ENCODE assay signal across 27 mouse cellular contexts in the genomic region with DNA sequence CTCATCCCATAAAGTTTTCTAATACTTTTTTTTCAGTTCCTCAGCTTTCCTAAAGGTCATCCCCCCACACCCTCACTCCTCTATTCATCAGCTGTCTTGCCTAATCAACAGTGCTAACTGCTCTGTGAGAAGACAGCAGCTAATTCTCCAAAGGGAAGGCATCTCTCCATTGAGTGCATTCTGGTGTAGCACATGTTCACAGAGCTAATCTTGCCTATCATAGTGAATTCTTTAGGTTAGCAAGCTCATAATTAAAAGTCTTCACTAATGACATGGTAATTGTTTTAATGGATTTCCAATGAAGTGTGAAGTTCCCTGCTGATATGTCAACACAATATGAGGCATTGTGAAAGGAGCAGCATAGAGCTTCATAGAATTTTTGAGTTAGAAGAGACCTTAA.
A peak's percentile ranks its signal among the peaks of the same experiment; 100 is the strongest.
DNase-seq lines count a peak whose midpoint lies in the region; ATAC-seq lines count a peak whose summit lies in the region.
"Had no signal": no experiment of that assay in that cellular context is flagged by ENCODE, and none has a peak within 500 bp of the region (broad histone marks: within the 10 kb centered on the region; RNA-seq: fewer than 3 reads in every experiment).

No protein-coding gene starts in this region.

- H3K27ac ChIP-seq in forebrain, embryonic 14.5 days (ENCODE audit: low read depth, low read length): no peak overlapping the region
- H3K27ac ChIP-seq in forebrain, embryonic 16.5 days (ENCODE audit: low read length): no peak overlapping the region
- H3K27ac ChIP-seq: embryonic facial prominence, embryonic 15.5 days; limb, embryonic 12.5 days; liver, embryonic 15.5 days; midbrain, embryonic 15.5 days had no signal

- H3K36me3 ChIP-seq in forebrain, embryonic 14.5 days (ENCODE audit: control insufficient read depth, insufficient read depth, low read length): no peaks in the 10 kb centered on the region
- H3K36me3 ChIP-seq in forebrain, embryonic 16.5 days (ENCODE audit: control insufficient read depth, insufficient read depth): no peaks in the 10 kb centered on the region
- H3K36me3 ChIP-seq: embryonic facial prominence, embryonic 15.5 days; G1E; limb, embryonic 12.5 days; liver, embryonic 15.5 days; midbrain, embryonic 15.5 days had no signal

- no peaks in the 10 kb centered on the region for H3K27me3 ChIP-seq in forebrain, embryonic 14.5 days (replicated peaks; ENCODE audit: control insufficient read depth, insufficient read depth, low read length)
- H3K27me3 ChIP-seq in forebrain, embryonic 16.5 days (replicated peaks; ENCODE audit: control insufficient read depth, insufficient read depth, low read length): no peaks in the 10 kb centered on the region
- H3K27me3 ChIP-seq: embryonic facial prominence, embryonic 15.5 days; limb, embryonic 12.5 days; liver, embryonic 15.5 days; midbrain, embryonic 15.5 days had no signal

- no peak overlapping the region for H3K4me2 ChIP-seq in forebrain, embryonic 14.5 days (ENCODE audit: low read length)
- no peak overlapping the region for H3K4me2 ChIP-seq in forebrain, embryonic 16.5 days (ENCODE audit: low read length)
- H3K4me2 ChIP-seq: embryonic facial prominence, embryonic 15.5 days; heart, embryonic 11.5 days; limb, embryonic 12.5 days; liver, embryonic 15.5 days; lung, embryonic 14.5 days; midbrain, embryonic 15.5 days had no signal

- peak; percentile 1 for DNase-seq in embryo, embryonic 10.5 days (ENCODE audit: low spot score)
- no peak for DNase-seq in embryo, embryonic 11 days
- peak; percentile 57 for DNase-seq in forebrain, embryonic 14.5 days (ENCODE audit: low spot score)
- DNase-seq in Muller cell, postnatal 12 days (ENCODE audit: inconsistent ontology term): peak; percentile 90
- peak; percentile 94 for DNase-seq in retina, embryonic 14.5 days (ENCODE audit: low spot score)
- no peak for DNase-seq in yolk sac, embryonic 10.5 days (ENCODE audit: low spot score)
- DNase-seq: adrenal gland, postnatal 10 days; cerebellum, adult 11-12 months; cerebellum, adult 9-11 months; gastrocnemius, postnatal 36 days; heart, adult 18-20 months; heart, postnatal 36 days; kidney, adult 9 months; kidney, postnatal 10 days; lung, embryonic 14.5 days; lung, postnatal 14 days; thymus, adult 2 months; thymus, postnatal 36 days had no signal

- no peak overlapping the region for H3K4me3 ChIP-seq in forebrain, embryonic 14.5 days (ENCODE audit: low read depth, low read length)
- no peak overlapping the region for H3K4me3 ChIP-seq in forebrain, embryonic 16.5 days (replicated peaks; ENCODE audit: low read length)
- H3K4me3 ChIP-seq: embryonic facial prominence, embryonic 15.5 days; limb, embryonic 12.5 days; liver, embryonic 15.5 days; midbrain, embryonic 15.5 days had no signal

- no peaks in the 10 kb centered on the region for H3K9me3 ChIP-seq in forebrain, embryonic 14.5 days (replicated peaks; ENCODE audit: control insufficient read depth, low read length)
- H3K9me3 ChIP-seq in forebrain, embryonic 16.5 days (ENCODE audit: control insufficient read depth, low read length): no peaks in the 10 kb centered on the region
- H3K9me3 ChIP-seq: embryonic facial prominence, embryonic 15.5 days; G1E; limb, embryonic 12.5 days; liver, embryonic 15.5 days; midbrain, embryonic 15.5 days had no signal

- ATAC-seq in forebrain, embryonic 14.5 days: no peak; the same call in 1 of the 2 replicates
- no peak for ATAC-seq in forebrain, embryonic 16.5 days
- ATAC-seq: intestine, embryonic 16.5 days; midbrain, embryonic 15.5 days; Patski had no signal

- no peak overlapping the region for H3K9ac ChIP-seq in forebrain, embryonic 14.5 days (ENCODE audit: low read length)
- H3K9ac ChIP-seq in forebrain, embryonic 16.5 days (replicated peaks; ENCODE audit: low read depth, low read length): no peak overlapping the region
- H3K9ac ChIP-seq: embryonic facial prominence, embryonic 15.5 days; limb, embryonic 12.5 days; liver, embryonic 15.5 days; lung, embryonic 14.5 days; midbrain, embryonic 15.5 days had no signal

- H3K4me1 ChIP-seq in forebrain, embryonic 14.5 days (ENCODE audit: control insufficient read depth, insufficient read depth, low read length): no peaks in the 10 kb centered on the region
- no peaks in the 10 kb centered on the region for H3K4me1 ChIP-seq in forebrain, embryonic 16.5 days (replicated peaks; ENCODE audit: control insufficient read depth, insufficient read depth, low read length)
- H3K4me1 ChIP-seq: embryonic facial prominence, embryonic 15.5 days; limb, embryonic 12.5 days; liver, embryonic 15.5 days; midbrain, embryonic 15.5 days had no signal

Comparison
In these comparisons a context has a peak if more than half of its experiments do, and no peak if none do; other contexts are left out.
1. DNase-seq: peak in embryo, embryonic 10.5 days (single experiment), forebrain, embryonic 14.5 days (single experiment), Muller cell, postnatal 12 days (single experiment) and retina, embryonic 14.5 days (single experiment); none in embryo, embryonic 11 days (single experiment) and yolk sac, embryonic 10.5 days (single experiment).